Mouse (Mus musculus): Measurements from ENCODE around the gene Dmc1.
A peak's percentile ranks its signal among the peaks of the same experiment; 100 is the strongest.

Gene Dmc1

DNA sequence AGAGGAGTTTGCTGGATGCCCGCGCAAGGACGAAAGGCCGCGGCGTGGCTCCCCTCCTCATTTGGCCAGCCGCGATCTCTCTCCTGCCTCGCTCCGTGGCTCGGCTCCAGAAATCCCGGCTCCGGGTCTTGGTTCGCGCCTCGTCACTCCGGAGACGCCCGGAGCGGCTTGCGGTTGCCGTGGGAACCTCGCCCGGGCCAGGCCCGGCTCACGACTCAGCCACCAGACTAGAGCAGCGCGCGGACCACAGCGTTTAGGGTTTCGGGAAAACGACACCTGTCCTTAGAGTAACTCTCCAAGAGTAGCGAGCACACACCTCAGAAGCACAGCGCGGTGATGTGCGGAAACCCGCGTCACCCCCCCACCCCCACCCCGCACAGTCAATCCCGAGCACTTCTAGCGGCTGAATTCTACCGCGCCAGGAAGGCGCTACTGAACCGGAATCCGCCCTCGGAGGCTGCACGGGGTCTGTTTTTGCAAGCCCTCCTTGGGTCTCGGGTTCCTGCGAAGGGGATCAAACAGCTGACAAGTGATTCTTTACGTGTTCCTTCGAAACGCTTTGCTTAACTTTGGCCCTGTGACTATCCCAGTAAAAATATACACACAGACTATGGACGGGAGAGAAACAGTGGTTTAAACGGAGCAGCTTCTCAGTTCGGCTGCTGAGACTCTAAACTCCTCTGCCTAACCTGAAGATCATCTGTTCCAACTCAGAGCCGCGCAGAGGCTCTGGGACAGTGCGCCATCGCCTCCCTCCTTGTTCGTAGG is 93.2 kb downstream of the Dmc1 start:
- DNase-seq (ENCODE audit: low spot score): peak; percentile 57
